Mouse (Mus musculus) hindbrain, postnatal 0 days (tissue): ENCODE measurements at regions not wholly inside any gene's neighbourhood (a gene's known extent, or its start where the extent isn't known, plus 50 kb on each side); places are given as distances from the start of the nearest gene placed in this dataset.

ENCODE experiments used
- ATAC-seq: fragments of 200-750 bp; cut with Nextera tagmentation; 2 replicates; pipeline ENCODE4 v1.8.0; 2017; ENCODE audit warnings: mild to moderate bottlenecking, moderate TSS enrichment, moderate library complexity
- DNase-seq: peaks from one replicate; pipeline ENCODE4 v3.0.0-alpha.2; 2015; ENCODE audit warnings: low spot score
- H3K27ac ChIP-seq: fragments of 300-500 bp; sonication (generic); 2 replicates; pipeline ENCODE4 v1.5.1; 2014; ENCODE audit warnings: mild to moderate bottlenecking
- H3K27me3 ChIP-seq: fragments of 300-500 bp; sonication (generic); 2 replicates; pipeline ENCODE4 v1.6.1; 2014; ENCODE audit warnings: low read length, mixed read lengths; ENCODE audit not compliant: insufficient read depth
- H3K36me3 ChIP-seq: fragments of 300-500 bp; sonication (generic); 2 replicates; pipeline ENCODE4 v1.6.1; 2014; ENCODE audit warnings: low read length, mixed read lengths; ENCODE audit not compliant: insufficient read depth
- H3K4me1 ChIP-seq: fragments of 300-500 bp; sonication (generic); 2 replicates; pipeline ENCODE4 v1.6.1; 2014; ENCODE audit warnings: antibody characterized with exemption, low read length, mixed read lengths; ENCODE audit not compliant: insufficient read depth
- H3K4me2 ChIP-seq: fragments of 300-500 bp; sonication (generic); 2 replicates; pipeline ENCODE4 v1.6.1; 2014; ENCODE audit warnings: low read depth, mild to moderate bottlenecking, low read length, moderate library complexity, mixed read lengths
- H3K4me3 ChIP-seq: fragments of 300-500 bp; sonication (generic); 2 replicates; pipeline ENCODE4 v1.5.1; 2014; ENCODE audit warnings: low read length
- H3K9ac ChIP-seq: fragments of 300-500 bp; sonication (generic); replicated peaks from 2 replicates; pipeline ENCODE4 v1.6.1; 2014; ENCODE audit warnings: mild to moderate bottlenecking, low read length, moderate library complexity, mixed read lengths
- H3K9me3 ChIP-seq: fragments of 300-500 bp; sonication (generic); 2 replicates; pipeline ENCODE4 v1.6.1; 2016; ENCODE audit warnings: low read length, mixed read lengths
- CTCF ChIP-seq: IDR thresholded peaks from 2 replicates; pipeline ENCODE4 v1.5.1; 2016; ENCODE audit warnings: antibody characterized with exemption, control low read depth, low read depth
- WGBS: fragments of 180-500 bp; shearing (Covaris S2); extraction: QIAGEN DNeasy Blood & Tissue Kit; methylation state at CpG from one replicate; pipeline ENCODE4 v1.1.7; 2014; 5-methylcytosine and 5-hydroxymethylcytosine counted together

- no peak overlapping the region for H3K4me3 ChIP-seq
Measured at GRCm38 (mm10) chr4:131511586-131511985, 326.5 kb downstream of the Ptpru start.

GRCm38 (mm10) chr4:131512768-131513167 is 325.3 kb downstream of the Ptpru start:
- no peak for ATAC-seq
- H3K9me3 ChIP-seq = no peaks in the 10 kb centered on the region

More at GRCm38 (mm10) chr4:131511586-131511985, 326.5 kb downstream of the Ptpru start:
- Histone ChIP-seq H3K4me1 (no peaks in the 10 kb centered on the region), H3K9ac (no peak overlapping the region), H3K27ac (no peak overlapping the region), H3K36me3 (no peaks in the 10 kb centered on the region), H3K9me3 (no peaks in the 10 kb centered on the region), H3K27me3 (no peaks in the 10 kb centered on the region), H3K4me2 (no peak overlapping the region)
- DNase-seq (peak; percentile 28), ATAC-seq (peak; percentile 27; the same call in 1 of the 2 replicates)
- WGBS = 76% methylated on average over 3 of the region's 3 CpGs
- TF ChIP-seq CTCF = no peak; the same call in 1 of the 2 replicates

GRCm38 (mm10) chr4:131520636-131521306 is 317.3 kb downstream of the Ptpru start:
- TF ChIP-seq CTCF = no peak
- H3K36me3 ChIP-seq = no peaks in the 10 kb centered on the region
- no peak overlapping the region for H3K4me3 ChIP-seq
- no peak overlapping the region for H3K4me2 ChIP-seq
- no peak overlapping the region for H3K27ac ChIP-seq
- DNase-seq (peak; percentile 54), ATAC-seq (peak; percentile 51; the same call in 1 of the 2 replicates)
- H3K9me3 ChIP-seq = no peaks in the 10 kb centered on the region
- H3K4me1 ChIP-seq = no peaks in the 10 kb centered on the region
- H3K9ac ChIP-seq = no peak overlapping the region
- WGBS = 53% methylated on average over 10 of the region's 10 CpGs
- H3K27me3 ChIP-seq = no peaks in the 10 kb centered on the region

More at GRCm38 (mm10) chr4:131512768-131513167, 325.3 kb downstream of the Ptpru start:
- Histone ChIP-seq H3K9ac (no peak overlapping the region), H3K4me1 (no peaks in the 10 kb centered on the region), H3K27ac (no peak overlapping the region), H3K4me2 (no peak overlapping the region), H3K4me3 (no peak overlapping the region), H3K36me3 (no peaks in the 10 kb centered on the region), H3K27me3 (no peaks in the 10 kb centered on the region)
- no peak for TF ChIP-seq CTCF
- DNase-seq = no peak
- 73% methylated on average over 7 of the region's 7 CpGs for WGBS

GRCm38 (mm10) chr4:131521307-131521651 is 316.8 kb downstream of the Ptpru start:
- Histone ChIP-seq H3K4me3 (no peak overlapping the region), H3K27ac (no peak overlapping the region), H3K36me3 (no peaks in the 10 kb centered on the region), H3K4me2 (no peak overlapping the region), H3K27me3 (no peaks in the 10 kb centered on the region), H3K9me3 (no peaks in the 10 kb centered on the region), H3K9ac (no peak overlapping the region), H3K4me1 (no peaks in the 10 kb centered on the region)
- DNase-seq (no peak), ATAC-seq (0 out of 2 replicates have a peak, but pooled peaks have one; percentile 27)
- TF ChIP-seq CTCF = no peak
- WGBS = 69% methylated on average over 8 of the region's 8 CpGs

DNA sequence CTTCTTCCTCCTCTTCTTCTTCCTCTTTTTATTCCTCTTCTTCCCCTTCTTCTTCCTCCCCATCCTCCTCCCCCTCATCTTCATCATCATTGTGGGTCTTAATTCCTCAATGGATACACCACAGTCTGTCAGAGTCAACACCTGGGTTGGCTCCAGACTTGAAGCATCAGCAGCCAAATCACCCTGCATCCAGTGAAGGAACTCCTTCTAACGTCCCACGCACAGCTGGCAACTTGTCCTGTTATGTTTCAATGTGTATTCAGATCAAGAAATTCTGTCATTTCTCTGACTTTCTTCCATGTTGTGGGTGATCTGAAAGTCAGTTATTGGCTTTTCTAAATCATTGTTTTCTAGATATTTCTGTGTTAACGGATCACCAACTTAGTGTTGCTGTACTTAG is 312.9 kb downstream of the Ptpru start:
- Histone ChIP-seq H3K27me3 (no peaks in the 10 kb centered on the region), H3K27ac (no peak overlapping the region), H3K9ac (no peak overlapping the region), H3K4me2 (no peak overlapping the region), H3K36me3 (no peaks in the 10 kb centered on the region), H3K4me1 (no peaks in the 10 kb centered on the region), H3K4me3 (no peak overlapping the region), H3K9me3 (no peaks in the 10 kb centered on the region)
- TF ChIP-seq CTCF = no peak
- no peak for DNase-seq
- no peak for ATAC-seq
- 80% methylated on average over 3 of the region's 3 CpGs for WGBS

GRCm38 (mm10) chr4:131530491-131530890 is 307.6 kb downstream of the Ptpru start:
- TF ChIP-seq CTCF = no peak
- 68% methylated on average over 5 of the region's 5 CpGs for WGBS
- H3K27ac ChIP-seq = no peak overlapping the region
- ATAC-seq (no peak), DNase-seq (no peak)
- no peaks in the 10 kb centered on the region for H3K27me3 ChIP-seq
- H3K36me3 ChIP-seq = no peaks in the 10 kb centered on the region
- H3K9ac ChIP-seq = no peak overlapping the region
- H3K9me3 ChIP-seq = no peaks in the 10 kb centered on the region
- H3K4me3 ChIP-seq = no peak overlapping the region
- no peaks in the 10 kb centered on the region for H3K4me1 ChIP-seq
- H3K4me2 ChIP-seq = no peak overlapping the region

DNA sequence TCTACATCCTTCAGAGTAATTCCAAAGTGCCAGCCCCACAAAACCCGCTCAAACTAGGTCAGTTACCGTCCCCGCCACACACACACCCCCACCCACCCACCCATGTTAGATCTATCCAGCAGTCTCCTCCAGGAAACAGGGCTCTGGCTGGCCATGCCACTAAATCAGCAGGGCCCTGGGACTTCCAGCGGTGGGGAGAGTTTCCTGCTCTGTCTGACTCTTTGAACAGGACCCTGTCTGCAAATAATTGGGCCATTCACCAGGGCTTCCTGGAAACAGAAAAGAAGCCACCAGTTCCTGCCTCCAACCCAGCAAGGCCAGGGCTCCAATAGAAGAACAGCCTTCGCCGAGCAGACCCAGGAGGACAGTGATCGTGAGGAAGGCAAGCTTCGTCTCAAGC is 307.1 kb downstream of the Ptpru start:
- no peak for TF ChIP-seq CTCF
- ATAC-seq (no peak), DNase-seq (no peak)
- Histone ChIP-seq H3K9me3 (no peaks in the 10 kb centered on the region), H3K4me3 (no peak overlapping the region), H3K36me3 (no peaks in the 10 kb centered on the region), H3K4me2 (no peak overlapping the region), H3K27ac (no peak overlapping the region), H3K9ac (no peak overlapping the region), H3K4me1 (no peaks in the 10 kb centered on the region), H3K27me3 (no peaks in the 10 kb centered on the region)
- WGBS = 77% methylated on average over 8 of the region's 8 CpGs
